Mouse (Mus musculus) kidney, postnatal 36 days (tissue): ENCODE data around the gene Sec24d.

Experiments used
- DNase-seq, 2 experiments: peaks; one replicate each; pipeline ENCODE4 v3.0.0; 2021 to 2022; ENCODE audit warnings: mixed read lengths in 2 of 2

Gene Sec24d

DNA sequence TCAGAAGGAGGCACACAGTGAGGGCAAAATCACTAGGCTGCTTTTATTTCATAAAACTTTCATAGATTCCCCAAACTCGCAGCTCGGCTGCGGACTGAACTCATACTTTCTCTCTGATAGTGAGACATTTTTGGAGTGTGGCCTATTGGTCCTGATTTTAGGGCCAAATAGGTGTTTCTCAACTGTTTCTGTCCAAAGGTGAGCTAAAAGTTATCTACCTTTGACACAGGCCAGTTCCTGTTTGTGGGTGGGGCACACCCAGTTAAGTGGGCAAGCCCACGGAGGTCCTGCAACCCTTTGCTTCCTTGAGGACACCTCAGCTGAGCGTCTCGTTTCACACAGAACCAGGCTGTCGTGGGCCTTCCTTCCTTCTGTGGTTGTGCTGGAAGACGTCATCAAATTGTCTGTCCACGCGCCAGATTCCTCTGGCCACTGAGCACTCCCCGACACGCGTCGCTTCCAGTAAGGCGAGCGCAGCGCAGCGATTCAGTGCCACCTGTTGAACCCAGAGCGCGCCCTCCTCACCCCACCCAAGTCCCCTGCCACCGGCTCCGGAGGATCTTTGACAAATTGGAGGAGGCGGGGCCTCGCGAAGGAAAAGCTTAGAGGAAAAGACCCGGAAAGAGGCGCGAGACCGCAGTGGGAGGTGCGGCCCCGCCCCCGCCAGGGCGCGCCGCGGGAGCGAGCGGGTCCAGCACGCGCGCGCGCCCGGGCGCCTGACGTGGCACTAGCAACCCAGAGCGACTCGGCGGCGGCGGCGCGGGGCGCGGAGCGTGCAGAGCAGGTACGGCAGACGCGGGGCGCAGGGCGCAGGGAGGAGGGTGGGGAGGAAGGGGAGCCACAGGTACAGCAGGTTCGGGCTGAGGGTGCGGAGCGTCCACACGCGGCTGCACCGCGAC is at the start of gene Sec24d:
Gene Sec24d (plus strand): TSS at position 703 of the 899 bp plus-strand sequence.
- peak; percentile 85 to 91 for DNase-seq

- DNase-seq, result no peak
Observed at GRCm38 (mm10) chr3:123218646-123219045, 48.6 kb upstream of the Sec24d start.

DNA sequence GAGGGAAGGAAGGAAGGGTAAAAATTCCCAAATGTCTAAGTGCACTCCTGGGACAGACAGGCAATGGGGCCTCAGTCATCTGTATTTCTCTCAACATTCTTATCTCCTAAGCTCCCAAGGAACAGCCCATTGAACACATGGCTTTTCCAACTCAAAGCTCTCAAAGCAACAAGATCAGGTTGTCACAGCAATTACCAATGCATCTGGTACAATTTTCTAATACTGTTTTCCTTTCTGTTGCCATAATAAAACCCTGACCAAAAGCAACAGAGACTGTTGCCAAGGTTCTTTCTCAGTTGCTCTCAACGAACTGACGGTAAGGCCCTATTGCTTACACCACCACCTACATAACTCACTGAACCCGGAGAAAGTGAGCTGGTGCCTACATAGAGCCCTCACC is 40.0 kb upstream of the Sec24d start:
- no peak for DNase-seq

GRCm38 (mm10) chr3:123231639-123232038 is 35.6 kb upstream of the Sec24d start:
- DNase-seq, result no peak

DNA sequence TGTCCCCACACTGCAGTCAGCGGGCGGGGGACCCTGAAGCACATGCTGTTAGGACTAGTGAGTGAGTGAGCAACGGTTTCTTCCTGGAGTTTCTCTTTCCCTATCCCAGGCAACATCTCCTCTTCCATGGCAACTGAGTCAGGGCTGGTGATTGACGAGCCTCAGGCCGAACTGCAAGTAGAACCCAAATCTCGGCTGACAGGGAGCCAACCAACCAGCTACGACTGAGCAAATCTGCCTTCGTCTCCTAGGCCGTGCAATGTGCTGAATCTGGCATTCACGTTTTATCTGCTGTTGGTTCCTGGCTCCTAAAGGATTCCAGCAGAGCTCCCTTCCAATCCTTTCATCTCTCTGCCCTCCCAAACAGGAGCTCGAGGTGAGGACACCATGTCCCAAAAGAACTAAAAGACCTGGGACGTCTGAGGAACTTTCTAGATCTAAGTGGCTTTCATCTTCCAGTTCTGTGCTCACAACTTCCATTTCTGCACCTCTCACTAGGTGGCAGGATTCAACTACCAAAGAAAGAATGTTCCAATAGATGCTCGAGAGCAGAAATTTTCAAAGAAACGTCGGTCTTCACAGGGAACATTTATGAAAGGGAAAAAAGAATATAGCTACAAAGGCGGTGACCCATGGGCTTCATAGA is 32.9 kb upstream of the Sec24d start:
- peak; percentile 54 to 60 for DNase-seq

DNA sequence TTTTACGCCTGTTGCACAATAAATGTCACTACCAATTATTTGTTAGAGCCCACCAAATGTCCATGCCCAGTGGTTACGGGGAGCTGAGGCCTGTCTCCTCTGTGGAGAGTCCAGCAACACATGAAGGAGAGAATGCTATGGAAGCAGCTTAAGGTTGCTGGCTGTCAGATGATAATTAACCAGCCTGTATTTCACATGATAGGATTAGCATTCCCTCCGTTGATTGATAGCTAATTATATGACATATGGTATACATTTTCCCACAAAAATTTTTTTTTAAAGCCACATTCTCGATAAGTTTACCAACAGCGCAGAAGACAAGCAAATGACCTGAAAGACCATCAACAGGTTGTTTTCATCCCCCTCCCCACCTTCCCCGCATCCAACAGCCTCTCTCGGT is 31.8 kb upstream of the Sec24d start:
- DNase-seq, result no peak

GRCm38 (mm10) chr3:123235921-123236320 is 31.3 kb upstream of the Sec24d start, which contains the start of gene Synpo2:
TSS of gene Synpo2 (minus strand) at chr3:123236149.
- peak; percentile 61 to 76 for DNase-seq

- no peak for DNase-seq
Observed at GRCm38 (mm10) chr3:123237039-123237438, 30.2 kb upstream of the Sec24d start.

GRCm38 (mm10) chr3:123237446-123237845 is 29.8 kb upstream of the Sec24d start:
- no peak for DNase-seq

GRCm38 (mm10) chr3:123244376-123244775 is 22.9 kb upstream of the Sec24d start:
- no peak for DNase-seq

DNA sequence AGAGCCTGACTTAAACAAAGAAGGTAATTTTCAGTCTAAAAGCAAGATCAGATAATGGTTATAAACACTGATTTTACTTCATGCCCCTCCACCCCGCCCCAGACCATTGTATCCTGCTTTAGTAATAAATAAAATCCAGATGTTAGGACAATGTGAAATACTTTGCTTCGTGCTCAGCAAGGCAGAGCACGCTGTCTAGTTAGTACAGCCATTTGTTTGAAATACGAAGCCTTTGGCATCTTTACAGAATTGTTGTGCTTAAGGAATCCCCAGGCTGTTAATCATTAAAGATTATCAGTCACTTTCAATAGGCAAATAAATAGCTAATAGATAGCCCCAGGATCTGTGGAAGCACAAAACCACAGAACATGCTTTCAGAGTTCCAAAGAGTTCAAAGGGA is 21.6 kb upstream of the Sec24d start:
- no peak for DNase-seq

- no peak for DNase-seq
Observed at GRCm38 (mm10) chr3:123256181-123257101, 10.8 kb upstream of the Sec24d start.

DNA sequence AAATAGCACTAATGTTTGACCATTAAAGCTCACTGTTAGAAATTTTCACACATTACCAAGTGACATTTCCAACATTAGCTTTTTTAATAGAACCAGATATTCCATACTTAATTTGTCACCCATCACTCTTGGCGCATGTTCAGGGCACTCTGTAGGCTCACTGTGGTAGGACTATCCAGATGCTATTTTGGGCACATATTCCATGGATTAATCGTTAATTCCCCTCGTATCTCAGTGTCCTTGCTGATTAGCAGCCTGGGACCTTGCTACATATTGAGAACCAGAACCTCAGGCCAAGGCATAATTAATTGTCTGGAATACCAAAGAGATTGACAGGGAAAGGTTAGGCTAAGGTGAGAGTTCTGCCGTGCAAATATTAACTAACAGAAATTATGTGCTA is 8.5 kb upstream of the Sec24d start:
- no peak for DNase-seq

DNA sequence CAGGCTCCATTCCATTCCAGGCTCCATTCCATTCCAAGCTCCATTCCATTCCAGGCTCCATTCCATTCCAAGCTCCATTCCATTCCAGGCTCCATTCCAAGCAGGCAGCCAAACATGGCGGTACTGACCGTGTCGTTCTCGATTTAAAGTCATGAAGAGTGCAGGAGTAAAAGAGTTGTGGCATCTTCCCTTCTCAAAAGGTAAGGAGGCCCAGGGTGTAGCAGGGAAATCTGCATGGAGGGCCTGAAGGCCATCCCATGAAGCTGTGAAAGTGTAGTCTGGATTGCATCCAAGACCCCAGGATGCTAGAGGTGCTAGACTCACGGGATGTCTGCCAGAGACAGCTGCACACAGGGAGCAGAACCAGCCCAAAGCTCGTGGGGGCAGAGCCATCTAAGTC is 2.5 kb upstream of the Sec24d start:
- DNase-seq, result peak; percentile 4 to 15

GRCm38 (mm10) chr3:123267741-123268201 is 516 bp downstream of the Sec24d start:
- peak; percentile 60 to 78 for DNase-seq

- DNase-seq, result no peak
Observed at GRCm38 (mm10) chr3:123282866-123283615, 15.8 kb downstream of the Sec24d start.

GRCm38 (mm10) chr3:123284284-123284683 is 17.0 kb downstream of the Sec24d start:
- no peak for DNase-seq

GRCm38 (mm10) chr3:123285649-123286048 is 18.4 kb downstream of the Sec24d start:
- DNase-seq, result no peak

DNA sequence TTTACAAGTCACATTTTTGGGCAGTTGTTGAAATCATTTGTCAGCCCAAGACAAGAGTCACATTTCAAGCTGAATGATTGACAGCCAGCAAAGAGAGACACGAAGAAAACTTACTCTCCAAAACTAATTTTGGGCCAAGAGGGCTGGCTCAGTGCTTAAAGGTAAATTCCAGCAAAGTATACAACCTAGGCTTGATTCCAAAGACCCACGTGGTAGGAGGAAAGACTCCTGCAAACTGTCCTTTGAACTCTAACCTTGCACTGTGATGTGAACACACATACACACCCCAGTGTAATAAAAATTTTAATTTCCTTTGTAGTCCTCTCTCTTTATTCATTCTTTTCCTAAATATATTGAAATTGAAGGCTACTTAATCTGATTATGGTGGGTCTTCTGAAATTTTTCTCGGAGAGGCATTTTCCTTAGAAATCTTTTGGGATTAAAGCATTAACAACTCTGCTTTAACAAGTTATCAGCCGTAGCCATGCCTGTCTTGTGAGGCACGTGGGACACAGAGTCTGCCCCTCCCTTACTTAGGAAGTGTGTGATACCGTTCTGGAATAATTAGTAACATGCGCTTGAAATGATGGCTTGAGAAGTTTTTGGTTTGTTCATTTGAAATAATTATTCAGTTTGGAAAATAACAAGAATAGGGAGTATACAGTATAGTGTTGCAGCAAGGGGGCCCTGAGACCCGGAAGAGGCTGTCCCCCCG is 21.8 kb downstream of the Sec24d start:
- DNase-seq, result peak; percentile 9 to 44

DNA sequence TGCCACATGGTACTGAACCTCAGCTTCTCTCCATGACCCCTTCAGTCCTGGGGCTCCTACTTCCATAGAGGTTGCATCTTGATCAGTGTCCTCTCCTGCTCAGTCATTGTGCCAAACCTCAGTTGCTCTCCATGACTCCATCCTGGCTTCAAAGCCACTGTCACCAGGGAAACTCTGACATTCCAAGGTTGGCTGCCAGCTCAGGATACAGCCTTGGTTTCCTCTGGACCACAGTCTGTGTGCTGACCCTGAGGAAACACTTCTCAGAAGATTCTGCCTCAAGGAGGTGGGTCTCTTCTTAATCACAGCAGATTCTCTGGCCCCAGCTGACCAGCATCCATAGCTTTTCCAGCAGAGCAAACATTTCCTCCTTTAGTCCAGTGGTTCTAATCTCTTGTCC is 24.4 kb downstream of the Sec24d start:
- DNase-seq, result no peak

DNA sequence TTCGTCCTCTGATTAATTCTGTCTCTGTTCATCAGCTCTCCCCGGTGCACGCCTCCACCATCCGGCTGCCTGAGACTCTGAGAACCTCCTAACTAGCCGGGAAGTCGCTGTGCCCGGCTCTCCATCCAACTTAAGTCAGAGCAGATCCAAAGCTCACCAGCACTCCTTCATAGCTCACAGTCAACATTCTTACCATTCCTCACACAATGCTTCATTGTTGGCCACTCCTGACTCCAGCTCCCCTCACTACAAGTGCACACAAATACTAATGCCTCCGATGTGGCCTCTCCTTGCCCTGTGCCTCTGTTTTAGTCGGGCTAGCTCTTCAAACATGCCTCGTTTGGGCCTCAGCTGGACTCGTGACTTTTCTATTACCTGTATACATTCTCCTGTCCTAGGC is 29.4 kb downstream of the Sec24d start:
- no peak for DNase-seq
